Mouse (Mus musculus): ENCODE data around the gene Ptprm.

DNA sequence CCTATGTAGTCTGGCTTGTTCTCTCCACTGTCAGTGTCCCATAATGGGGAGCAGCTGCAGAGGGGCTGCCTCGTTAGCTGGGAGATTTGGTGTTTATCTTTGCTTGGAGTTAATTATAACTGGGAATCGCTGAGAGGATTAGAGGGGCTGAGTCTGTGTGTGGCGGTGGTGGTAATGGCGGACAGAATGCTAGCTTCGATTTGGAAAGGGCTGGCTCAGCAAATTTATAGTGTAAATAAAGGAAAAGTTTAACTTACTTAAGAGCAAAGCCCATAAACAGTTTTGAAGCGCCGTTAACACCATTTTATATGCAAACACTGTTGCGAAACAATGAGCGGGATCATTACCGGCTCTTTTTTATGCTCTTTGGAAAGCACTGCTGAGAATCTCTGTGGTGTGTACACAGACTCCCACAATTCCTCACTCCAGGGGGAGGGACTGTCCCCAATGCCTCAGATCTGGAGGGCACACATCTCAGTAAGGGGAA, 597.2 kb downstream of the Ptprm start:
- no peak for TF ChIP-seq CTCF (IDR thresholded peaks at IDR 0.05; ENCODE audit: borderline replicate concordance, extremely low read depth, insufficient read depth, insufficient read length)
- TF ChIP-seq POLR2A (IDR thresholded peaks at IDR 0.05; ENCODE audit: borderline replicate concordance, extremely low read depth, insufficient read depth, insufficient read length, poor library complexity, severe bottlenecking) = no peak

All from brain, embryonic 14.5 days (tissue).